Mouse (Mus musculus) embryonic fibroblast, embryonic 13.5 days (primary cell): ENCODE results near the gene Spag9.

ENCODE experiments used
- CTCF ChIP-seq: IDR thresholded peaks from 2 replicates; pipeline ENCODE4 v1.5.1; 2011; ENCODE audit warnings: mild to moderate bottlenecking, control low read depth, low read length, moderate library complexity, borderline replicate concordance; ENCODE audit not compliant: insufficient read depth
- POLR2A ChIP-seq: IDR thresholded peaks from 2 replicates; pipeline ENCODE4 v1.6.1; 2011; ENCODE audit warnings: low read depth, mild to moderate bottlenecking, control low read depth, low read length, moderate library complexity

GRCm38 (mm10) chr11:94148931-94149491 is 153.1 kb downstream of the Spag9 start:
- TF ChIP-seq POLR2A (no peak), CTCF (no peak)
